Mouse (Mus musculus): Measurements from ENCODE around the gene Abracl. TPM values are rescaled to one million over a fixed set of nuclear protein-coding genes. Genes with fewer than 3 reads are reported as not detected.

Gene Abracl
- total and polyA plus RNA-seq, 3 experiments, result 100 to 110 TPM; not detected in 1

DNA sequence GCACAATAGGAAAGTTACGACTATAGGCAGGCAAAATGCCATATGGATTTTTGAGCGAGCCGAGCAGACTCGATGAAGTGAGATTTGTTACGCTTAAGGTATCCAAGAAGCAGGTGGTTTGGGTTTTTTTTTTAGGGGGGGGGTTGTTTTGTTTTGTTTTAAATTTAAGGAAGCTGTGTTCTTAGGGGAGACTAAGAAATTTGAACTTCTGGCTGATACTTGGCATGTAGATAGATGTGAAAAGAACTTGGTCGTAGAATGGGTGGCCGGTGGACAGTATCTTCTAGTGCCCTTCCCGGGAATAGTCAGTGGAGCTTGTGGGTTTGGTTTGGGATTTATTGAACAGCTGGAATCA is 33.3 kb upstream of the Abracl start:
- Histone ChIP-seq H3K9ac (ENCODE audit: control insufficient read depth, low read depth, low read length, poor library complexity, severe bottlenecking) (peak overlapping the region; percentile 99), H3K9me3 (replicated peaks; ENCODE audit: insufficient read depth, low read length) (no peaks in the 10 kb centered on the region), H3K4me1 (ENCODE audit: control insufficient read depth in 1 of 2, insufficient read depth in 2 of 2, low read length in 2 of 2) (peaks cover 10 to 27% of the 10 kb centered on the region in 2 experiments), H3K79me2 (ENCODE audit: control insufficient read depth, insufficient read depth, low read length, poor library complexity) (peaks cover 50% of the 10 kb centered on the region), H3K36me3 (ENCODE audit: control insufficient read depth in 1 of 2, insufficient read depth in 2 of 2, low read length in 2 of 2) (peaks cover 0 to 35% of the 10 kb centered on the region in 2 experiments; a peak in 2 of 4 replicates), H3K27ac (ENCODE audit: control insufficient read depth, low read depth, low read length) (no peak overlapping the region), H3K27me3 (ENCODE audit: control insufficient read depth in 1 of 2, insufficient read depth in 2 of 2, low read length in 2 of 2) (no peaks in the 10 kb centered on the region), H3K4me3 (ENCODE audit: control insufficient read depth in 1 of 2, insufficient read depth in 1 of 2, low read depth in 2 of 2, low read length in 2 of 2) (peak overlapping the region; percentile 90 to 99)
- TF ChIP-seq USF1 (IDR thresholded peaks at IDR 0.05; ENCODE audit: low read depth, low read length) (no peak), SIN3A (IDR thresholded peaks at IDR 0.05; ENCODE audit: low read length) (peak; percentile 32; the same call in 1 of the 2 replicates), MEF2A (IDR thresholded peaks at IDR 0.05; ENCODE audit: extremely low read depth, insufficient replicate concordance, low read depth, low read length, poor library complexity, severe bottlenecking) (no peak), CHD1 (IDR thresholded peaks at IDR 0.05; ENCODE audit: low read depth, low read length) (no peak), UBTF (IDR thresholded peaks at IDR 0.05; ENCODE audit: borderline replicate concordance, insufficient read depth, low read depth, low read length) (no peak), GABPA (IDR thresholded peaks at IDR 0.05; ENCODE audit: low read depth, low read length) (no peak), KAT2A (conservative IDR thresholded peaks at IDR 0.05; ENCODE audit: low read depth, low read length) (no peak)
- peak; percentile 61 for DNase-seq (ENCODE audit: low read depth, low spot score)

DNA sequence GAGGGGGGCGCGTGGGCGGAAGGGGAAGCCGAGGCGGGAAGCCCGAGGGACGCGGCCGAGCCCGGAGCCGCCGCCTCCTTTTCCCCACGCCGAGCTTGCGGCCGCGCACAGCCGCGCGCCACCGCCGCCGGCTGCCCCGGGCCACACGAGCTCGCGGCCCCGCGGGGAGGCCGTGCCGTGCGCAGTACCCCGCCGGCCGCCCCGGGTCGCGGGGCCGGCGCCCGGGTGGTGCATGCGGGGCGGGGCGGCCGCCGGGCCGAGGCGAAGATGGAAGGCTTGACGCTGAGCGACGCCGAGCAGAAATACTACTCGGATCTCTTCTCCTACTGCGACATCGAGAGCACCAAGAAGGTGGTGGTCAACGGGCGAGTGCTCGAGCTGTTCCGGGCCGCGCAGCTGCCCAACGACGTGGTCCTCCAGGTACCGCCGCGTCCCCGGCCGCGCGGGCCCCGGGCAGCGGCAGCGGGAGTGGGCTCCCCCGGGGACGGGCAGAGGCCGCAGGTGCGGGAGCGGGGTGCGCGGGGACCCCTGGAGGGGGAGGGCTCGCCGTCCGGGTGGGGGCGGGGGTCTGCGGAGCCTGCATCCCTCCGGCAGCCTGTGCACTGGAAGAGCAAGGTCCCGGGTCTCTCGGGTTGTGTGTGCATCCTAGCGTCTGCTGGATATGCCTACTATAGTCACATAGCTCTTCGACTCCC is 32.8 kb upstream of the Abracl start, which contains the start of gene Reps1:
TSS of gene Reps1 (plus strand) at position 166 of the 695 bp plus-strand sequence.
- peak; percentile 32 for DNase-seq (ENCODE audit: low read depth, low spot score)
- Histone ChIP-seq H3K27me3 (ENCODE audit: control insufficient read depth in 1 of 2, insufficient read depth in 2 of 2, low read length in 2 of 2) (no peaks in the 10 kb centered on the region), H3K9me3 (replicated peaks; ENCODE audit: insufficient read depth, low read length) (no peaks in the 10 kb centered on the region), H3K4me1 (ENCODE audit: control insufficient read depth in 1 of 2, insufficient read depth in 2 of 2, low read length in 2 of 2) (peaks cover 6 to 25% of the 10 kb centered on the region in 2 experiments), H3K27ac (ENCODE audit: control insufficient read depth, low read depth, low read length) (peak within 1 kb of the TSS; percentile 64), H3K4me3 (ENCODE audit: control insufficient read depth in 1 of 2, insufficient read depth in 1 of 2, low read depth in 2 of 2, low read length in 2 of 2) (peak within 1 kb of the TSS; percentile 90 to 99), H3K79me2 (ENCODE audit: control insufficient read depth, insufficient read depth, low read length, poor library complexity) (peaks cover 48% of the 10 kb centered on the region), H3K36me3 (ENCODE audit: control insufficient read depth in 1 of 2, insufficient read depth in 2 of 2, low read length in 2 of 2) (peaks cover 0 to 32% of the 10 kb centered on the region in 2 experiments; a peak in 2 of 4 replicates), H3K9ac (ENCODE audit: control insufficient read depth, low read depth, low read length, poor library complexity, severe bottlenecking) (peak within 1 kb of the TSS; percentile 99)
- TF ChIP-seq MXI1 (IDR thresholded peaks at IDR 0.05; ENCODE audit: low read depth, low read length) (0 out of 2 replicates have a peak, but pooled peaks have one; percentile 16), ETS1 (IDR thresholded peaks at IDR 0.05; ENCODE audit: low read depth, low read length) (no peak), CHD2 (IDR thresholded peaks at IDR 0.05; ENCODE audit: low read length) (no peak), TBP (IDR thresholded peaks at IDR 0.05; ENCODE audit: low read depth, low read length) (no peak)

DNA sequence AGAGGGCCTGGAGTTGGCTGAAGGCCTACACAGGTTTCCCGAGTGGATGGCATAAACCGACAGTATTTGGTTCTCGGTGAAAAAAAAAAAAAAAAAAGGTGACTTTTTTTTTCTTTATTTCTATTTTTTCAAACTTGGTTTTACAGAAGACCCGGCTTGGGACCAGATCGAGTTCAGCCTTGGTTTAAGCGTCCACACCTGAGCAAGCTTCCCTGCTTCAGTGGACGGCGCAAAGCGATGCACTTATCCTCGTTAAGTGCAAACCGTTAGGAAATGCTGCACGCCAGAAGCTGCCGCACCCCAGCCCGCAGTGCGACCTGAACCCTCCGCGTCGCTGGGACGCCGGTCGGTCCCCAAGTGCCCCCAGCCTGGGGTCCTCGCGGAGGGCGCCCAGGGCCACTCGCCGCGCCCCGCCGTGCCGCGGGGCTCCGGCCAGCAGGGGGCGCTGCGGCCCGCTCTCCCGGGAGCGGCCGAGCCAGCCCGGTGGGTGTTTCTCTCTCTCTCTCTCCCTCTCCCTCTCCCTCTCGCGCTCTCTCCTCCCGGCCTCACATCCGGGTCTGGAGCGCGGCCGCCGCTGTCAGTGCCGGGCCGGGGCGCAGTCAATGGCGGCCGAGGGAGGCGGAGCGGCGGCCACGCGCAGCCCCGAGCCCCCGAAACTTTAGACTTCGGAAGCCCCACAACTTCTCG is 32.1 kb upstream of the Abracl start:
- Histone ChIP-seq H3K27ac (ENCODE audit: control insufficient read depth, low read depth, low read length) (peak overlapping the region; percentile 64), H3K36me3 (ENCODE audit: control insufficient read depth in 1 of 2, insufficient read depth in 2 of 2, low read length in 2 of 2) (peaks cover 0 to 27% of the 10 kb centered on the region in 2 experiments; a peak in 2 of 4 replicates), H3K4me1 (ENCODE audit: control insufficient read depth in 1 of 2, insufficient read depth in 2 of 2, low read length in 2 of 2) (peaks cover 5 to 23% of the 10 kb centered on the region in 2 experiments), H3K9me3 (replicated peaks; ENCODE audit: insufficient read depth, low read length) (no peaks in the 10 kb centered on the region), H3K4me3 (ENCODE audit: control insufficient read depth in 1 of 2, insufficient read depth in 1 of 2, low read depth in 2 of 2, low read length in 2 of 2) (peak overlapping the region; percentile 89 to 90), H3K79me2 (ENCODE audit: control insufficient read depth, insufficient read depth, low read length, poor library complexity) (peaks cover 44% of the 10 kb centered on the region), H3K9ac (ENCODE audit: control insufficient read depth, low read depth, low read length, poor library complexity, severe bottlenecking) (peak overlapping the region; percentile 99), H3K27me3 (ENCODE audit: control insufficient read depth in 1 of 2, insufficient read depth in 2 of 2, low read length in 2 of 2) (no peaks in the 10 kb centered on the region)
- DNase-seq (ENCODE audit: low read depth, low spot score), result peak; percentile 82
- TF ChIP-seq GABPA (IDR thresholded peaks at IDR 0.05; ENCODE audit: low read depth, low read length) (no peak), TAL1 (IDR thresholded peaks at IDR 0.05; ENCODE audit: low read length) (no peak), JUND (IDR thresholded peaks at IDR 0.05; ENCODE audit: low read depth, low read length) (no peak), ELF1 (IDR thresholded peaks at IDR 0.05; ENCODE audit: low read depth, low read length) (peak; percentile 67; the same call in 1 of the 2 replicates), USF2 (IDR thresholded peaks at IDR 0.05; ENCODE audit: borderline replicate concordance in 1 of 2, insufficient read depth in 1 of 2, low read depth in 1 of 2, low read length in 2 of 2) (no peak), ZMIZ1 (IDR thresholded peaks at IDR 0.05; ENCODE audit: low read depth, low read length) (0 out of 2 replicates have a peak, but pooled peaks have one; percentile 49), USF1 (IDR thresholded peaks at IDR 0.05; ENCODE audit: low read depth, low read length) (no peak), HCFC1 (IDR thresholded peaks at IDR 0.05; ENCODE audit: low read depth, low read length) (peak; percentile 71), GATA1 (IDR thresholded peaks at IDR 0.05; ENCODE audit: low read depth, low read length) (no peak), RAD21 (IDR thresholded peaks at IDR 0.05; ENCODE audit: low read depth, low read length) (peak; percentile 53), MAZ (IDR thresholded peaks at IDR 0.05; ENCODE audit: low read depth, low read length) (0 out of 2 replicates have a peak, but pooled peaks have one; percentile 48), POLR2AphosphoS2 (IDR thresholded peaks at IDR 0.05; ENCODE audit: low read length) (peak; percentile 53; the same call in 1 of the 2 replicates), CHD1 (IDR thresholded peaks at IDR 0.05; ENCODE audit: low read depth, low read length) (no peak), ZKSCAN1 (IDR thresholded peaks at IDR 0.05; ENCODE audit: low read depth, low read length) (no peak), MXI1 (IDR thresholded peaks at IDR 0.05; ENCODE audit: low read depth, low read length) (peak; percentile 72)

All from MEL (cell line).